Mouse (Mus musculus) forebrain, postnatal 0 days (tissue): ENCODE results near the gene Coil. TPM values are rescaled to one million over a fixed set of nuclear protein-coding genes. Genes with fewer than 3 reads are reported as not detected.

Source experiments
- ATAC-seq: fragments of 200-750 bp; cut with Nextera tagmentation; 2 replicates; pipeline ENCODE4 v1.8.0; 2017; ENCODE audit warnings: mild to moderate bottlenecking, moderate library complexity
- DNase-seq: peaks from one replicate; pipeline ENCODE4 v3.0.0-alpha.2; 2015
- H3K27ac ChIP-seq: fragments of 300-500 bp; sonication (generic); 2 replicates; pipeline ENCODE4 v1.5.1; 2014; ENCODE audit warnings: low read depth, mild to moderate bottlenecking, antibody characterized with exemption, low read length, moderate library complexity, mixed read lengths
- H3K27me3 ChIP-seq: fragments of 300-500 bp; sonication (generic); 2 replicates; pipeline ENCODE4 v1.6.1; 2014; ENCODE audit warnings: mild to moderate bottlenecking, low read length, mixed read lengths; ENCODE audit not compliant: insufficient read depth
- H3K36me3 ChIP-seq: fragments of 300-500 bp; sonication (generic); 2 replicates; pipeline ENCODE4 v1.6.1; 2014; ENCODE audit warnings: mild to moderate bottlenecking, moderate library complexity; ENCODE audit not compliant: insufficient read depth
- H3K4me1 ChIP-seq: fragments of 300-500 bp; sonication (generic); 2 replicates; pipeline ENCODE4 v1.6.1; 2014; ENCODE audit warnings: antibody characterized with exemption; ENCODE audit not compliant: insufficient read depth
- H3K4me2 ChIP-seq: fragments of 300-500 bp; sonication (generic); 2 replicates; pipeline ENCODE4 v1.6.1; 2014; ENCODE audit warnings: low read depth, mild to moderate bottlenecking, moderate library complexity
- H3K4me3 ChIP-seq: fragments of 300-500 bp; sonication (generic); 2 replicates; pipeline ENCODE4 v1.5.1; 2014; ENCODE audit warnings: low read depth, low read length, mixed read lengths
- H3K9ac ChIP-seq: fragments of 300-500 bp; sonication (generic); 2 replicates; pipeline ENCODE4 v1.6.1; 2014; ENCODE audit warnings: mild to moderate bottlenecking
- H3K9me3 ChIP-seq: fragments of 300-500 bp; sonication (generic); 2 replicates; pipeline ENCODE4 v1.6.1; 2016; ENCODE audit warnings: low read length
- CTCF ChIP-seq: sonication (generic); IDR thresholded peaks from 2 replicates; pipeline ENCODE4 v1.5.1; 2016; ENCODE audit warnings: antibody characterized with exemption, control low read depth, low read depth
- WGBS: fragments of 180-500 bp; shearing (Covaris S2); extraction: QIAGEN DNeasy Blood & Tissue Kit; methylation state at CpG from one replicate; pipeline ENCODE4 v1.1.7; 2014; 5-methylcytosine and 5-hydroxymethylcytosine counted together
- polyA plus RNA-seq: library from polyadenylated mRNA; unstranded; fragments of >200 nt; fragmentation: Nextera tagmentation; extraction: Ambion mirVana; gene quantifications from 2 replicates; pipeline ENCODE4 v1.2.1, GENCODE M21; 2015
- total RNA-seq: library from RNA; depleted of rRNA; stranded (reverse); fragments of >200 nt; gene quantifications from 2 replicates; pipeline ENCODE4 v1.2.3, GENCODE M21; 2014

Coil gene
- total and polyA plus RNA-seq, 2 experiments from 2014 or later, result 25.5 to 44.9 TPM

- Histone ChIP-seq H3K9ac (no peak overlapping the region), H3K27me3 (peaks cover 13% of the 10 kb centered on the region), H3K4me2 (no peak overlapping the region), H3K4me3 (no peak overlapping the region), H3K36me3 (no peaks in the 10 kb centered on the region), H3K9me3 (no peaks in the 10 kb centered on the region), H3K4me1 (no peaks in the 10 kb centered on the region), H3K27ac (no peak overlapping the region)
- no peak for DNase-seq
- 73% methylated on average over 4 of the region's 4 CpGs for WGBS
- no peak for ATAC-seq
- TF ChIP-seq CTCF, result no peak
Measured at GRCm38 (mm10) chr11:89003726-89004125, 33.7 kb downstream of the Coil start.

- no peak for ATAC-seq
- DNase-seq, result no peak
- Histone ChIP-seq H3K27me3 (no peaks in the 10 kb centered on the region), H3K36me3 (no peaks in the 10 kb centered on the region), H3K9ac (no peak overlapping the region), H3K4me3 (no peak overlapping the region), H3K4me1 (no peaks in the 10 kb centered on the region), H3K4me2 (no peak overlapping the region), H3K27ac (no peak overlapping the region), H3K9me3 (no peaks in the 10 kb centered on the region)
- no peak for TF ChIP-seq CTCF
- WGBS, result 88% methylated on average over 5 of the region's 5 CpGs
Measured at GRCm38 (mm10) chr11:89005473-89005872, 35.4 kb downstream of the Coil start.

- no peak overlapping the region for H3K9ac ChIP-seq
- H3K4me3 ChIP-seq, result no peak overlapping the region
- H3K27ac ChIP-seq, result no peak overlapping the region
- no peaks in the 10 kb centered on the region for H3K36me3 ChIP-seq
- no peaks in the 10 kb centered on the region for H3K4me1 ChIP-seq
- H3K27me3 ChIP-seq, result no peaks in the 10 kb centered on the region
- ATAC-seq (no peak), DNase-seq (no peak)
- H3K4me2 ChIP-seq, result no peak overlapping the region
- H3K9me3 ChIP-seq, result no peaks in the 10 kb centered on the region
- no peak for TF ChIP-seq CTCF
Measured at GRCm38 (mm10) chr11:89006404-89006803, 36.4 kb downstream of the Coil start.

- Histone ChIP-seq H3K9me3 (no peaks in the 10 kb centered on the region), H3K9ac (no peak overlapping the region), H3K4me1 (no peaks in the 10 kb centered on the region), H3K4me3 (no peak overlapping the region), H3K36me3 (no peaks in the 10 kb centered on the region), H3K27me3 (no peaks in the 10 kb centered on the region), H3K27ac (no peak overlapping the region), H3K4me2 (no peak overlapping the region)
- DNase-seq (no peak), ATAC-seq (no peak)
- TF ChIP-seq CTCF, result no peak
- 89% methylated on average over 3 of the region's 3 CpGs for WGBS
Measured at GRCm38 (mm10) chr11:89007582-89007981, 37.5 kb downstream of the Coil start.

GRCm38 (mm10) chr11:89009066-89009465 is 39.0 kb downstream of the Coil start:
- Histone ChIP-seq H3K9me3 (no peaks in the 10 kb centered on the region), H3K36me3 (no peaks in the 10 kb centered on the region), H3K9ac (no peak overlapping the region), H3K27ac (no peak overlapping the region), H3K4me2 (no peak overlapping the region), H3K4me1 (no peaks in the 10 kb centered on the region), H3K27me3 (no peaks in the 10 kb centered on the region), H3K4me3 (no peak overlapping the region)
- TF ChIP-seq CTCF, result no peak
- WGBS, result 88% methylated on average over 9 of the region's 9 CpGs
- ATAC-seq, result no peak
- DNase-seq, result no peak

GRCm38 (mm10) chr11:89009496-89009895 is 39.4 kb downstream of the Coil start:
- TF ChIP-seq CTCF, result no peak
- 76% methylated on average over 7 of the region's 7 CpGs for WGBS
- Histone ChIP-seq H3K9ac (no peak overlapping the region), H3K36me3 (no peaks in the 10 kb centered on the region), H3K9me3 (no peaks in the 10 kb centered on the region), H3K27ac (no peak overlapping the region), H3K4me1 (no peaks in the 10 kb centered on the region), H3K4me2 (no peak overlapping the region), H3K4me3 (no peak overlapping the region), H3K27me3 (no peaks in the 10 kb centered on the region)
- DNase-seq, result no peak
- ATAC-seq, result no peak

GRCm38 (mm10) chr11:89012241-89012640 is 42.2 kb downstream of the Coil start:
- H3K27me3 ChIP-seq, result no peaks in the 10 kb centered on the region
- H3K9ac ChIP-seq, result no peak overlapping the region
- TF ChIP-seq CTCF, result no peak
- H3K4me3 ChIP-seq, result no peak overlapping the region
- H3K9me3 ChIP-seq, result no peaks in the 10 kb centered on the region
- no peak overlapping the region for H3K27ac ChIP-seq
- no peak overlapping the region for H3K4me2 ChIP-seq
- WGBS, result 86% methylated on average over 5 of the region's 5 CpGs
- ATAC-seq, result no peak
- H3K4me1 ChIP-seq, result no peaks in the 10 kb centered on the region
- no peak for DNase-seq
- H3K36me3 ChIP-seq, result no peaks in the 10 kb centered on the region

- no peak overlapping the region for H3K27ac ChIP-seq
Measured at GRCm38 (mm10) chr11:89017514-89018182, 47.6 kb downstream of the Coil start.

More at GRCm38 (mm10) chr11:89017514-89018182, 47.6 kb downstream of the Coil start:
- Histone ChIP-seq H3K9ac (no peak overlapping the region), H3K4me3 (no peak overlapping the region), H3K9me3 (no peaks in the 10 kb centered on the region), H3K27me3 (no peaks in the 10 kb centered on the region), H3K36me3 (no peaks in the 10 kb centered on the region), H3K4me1 (no peaks in the 10 kb centered on the region), H3K4me2 (no peak overlapping the region)
- 94% methylated on average over 9 of the region's 9 CpGs for WGBS
- ATAC-seq, result no peak
- DNase-seq, result no peak
- TF ChIP-seq CTCF, result no peak
